Mouse (Mus musculus): Measurements from ENCODE around the gene Dock3. TPM values are rescaled to one million over a fixed set of nuclear protein-coding genes. Genes with fewer than 3 reads are reported as not detected.

Gene Dock3
- polyA plus RNA-seq, 1 experiment from 2014 or later, result 0.45 TPM

- ATAC-seq (ENCODE audit: insufficient read depth, low FRiP score), result no peak
- no peaks in the 10 kb centered on the region for H3K36me3 ChIP-seq (ENCODE audit: control insufficient read depth, insufficient read depth, low read length)
- no peaks in the 10 kb centered on the region for H3K4me1 ChIP-seq (ENCODE audit: control insufficient read depth, insufficient read depth, low read length)
- no peak overlapping the region for H3K9ac ChIP-seq (ENCODE audit: low read length)
- no peaks in the 10 kb centered on the region for H3K27me3 ChIP-seq (ENCODE audit: control insufficient read depth, insufficient read depth, low read length)
- H3K4me2 ChIP-seq (ENCODE audit: low read depth, low read length), result no peak overlapping the region
- no peak overlapping the region for H3K4me3 ChIP-seq (replicated peaks; ENCODE audit: low read length)
- H3K9me3 ChIP-seq (replicated peaks; ENCODE audit: control insufficient read depth, low read length), result no peaks in the 10 kb centered on the region
- H3K27ac ChIP-seq (ENCODE audit: low read length), result no peak overlapping the region
- WGBS, result 72% methylated on average over 6 of the region's 6 CpGs
These were observed 30.1 kb upstream of the Dock3 start for GRCm38 (mm10) chr9:107261792-107262191.

- Histone ChIP-seq H3K4me3 (replicated peaks; ENCODE audit: low read length) (no peak overlapping the region), H3K36me3 (ENCODE audit: control insufficient read depth, insufficient read depth, low read length) (no peaks in the 10 kb centered on the region), H3K4me1 (ENCODE audit: control insufficient read depth, insufficient read depth, low read length) (no peaks in the 10 kb centered on the region), H3K27me3 (ENCODE audit: control insufficient read depth, insufficient read depth, low read length) (no peaks in the 10 kb centered on the region), H3K9me3 (replicated peaks; ENCODE audit: control insufficient read depth, low read length) (no peaks in the 10 kb centered on the region), H3K4me2 (ENCODE audit: low read depth, low read length) (no peak overlapping the region), H3K27ac (ENCODE audit: low read length) (no peak overlapping the region), H3K9ac (ENCODE audit: low read length) (no peak overlapping the region)
- ATAC-seq (ENCODE audit: insufficient read depth, low FRiP score), result no peak
- WGBS, result 44% methylated on average over 8 of the region's 8 CpGs
These were observed 29.1 kb upstream of the Dock3 start for GRCm38 (mm10) chr9:107260836-107261235.

GRCm38 (mm10) chr9:107260429-107260828, 28.7 kb upstream of the Dock3 start:
- Histone ChIP-seq H3K4me1 (ENCODE audit: control insufficient read depth, insufficient read depth, low read length) (no peaks in the 10 kb centered on the region), H3K36me3 (ENCODE audit: control insufficient read depth, insufficient read depth, low read length) (no peaks in the 10 kb centered on the region), H3K9me3 (replicated peaks; ENCODE audit: control insufficient read depth, low read length) (no peaks in the 10 kb centered on the region), H3K27ac (ENCODE audit: low read length) (no peak overlapping the region), H3K4me3 (replicated peaks; ENCODE audit: low read length) (no peak overlapping the region), H3K27me3 (ENCODE audit: control insufficient read depth, insufficient read depth, low read length) (no peaks in the 10 kb centered on the region), H3K9ac (ENCODE audit: low read length) (no peak overlapping the region), H3K4me2 (ENCODE audit: low read depth, low read length) (no peak overlapping the region)
- no peak for ATAC-seq (ENCODE audit: insufficient read depth, low FRiP score)
- WGBS, result 68% methylated on average over 2 of the region's 2 CpGs

- H3K36me3 ChIP-seq (ENCODE audit: control insufficient read depth, insufficient read depth, low read length), result no peaks in the 10 kb centered on the region
- no peak overlapping the region for H3K9ac ChIP-seq (ENCODE audit: low read length)
- no peak overlapping the region for H3K27ac ChIP-seq (ENCODE audit: low read length)
- no peak overlapping the region for H3K4me3 ChIP-seq (replicated peaks; ENCODE audit: low read length)
- H3K27me3 ChIP-seq (ENCODE audit: control insufficient read depth, insufficient read depth, low read length), result no peaks in the 10 kb centered on the region
- ATAC-seq (ENCODE audit: insufficient read depth, low FRiP score), result no peak
- no peaks in the 10 kb centered on the region for H3K9me3 ChIP-seq (replicated peaks; ENCODE audit: control insufficient read depth, low read length)
- H3K4me2 ChIP-seq (ENCODE audit: low read depth, low read length), result no peak overlapping the region
- 51% methylated on average over 6 of the region's 6 CpGs for whole genome bisulfite sequencing
- no peaks in the 10 kb centered on the region for H3K4me1 ChIP-seq (ENCODE audit: control insufficient read depth, insufficient read depth, low read length)
These were observed 27.9 kb upstream of the Dock3 start for GRCm38 (mm10) chr9:107259571-107259970.

GRCm38 (mm10) chr9:107255596-107255995, 23.9 kb upstream of the Dock3 start:
- no peak overlapping the region for H3K9ac ChIP-seq (ENCODE audit: low read length)
- no peak overlapping the region for H3K4me2 ChIP-seq (ENCODE audit: low read depth, low read length)
- WGBS, result 63% methylated on average over 3 of the region's 3 CpGs
- ATAC-seq (ENCODE audit: insufficient read depth, low FRiP score), result no peak
- no peaks in the 10 kb centered on the region for H3K27me3 ChIP-seq (ENCODE audit: control insufficient read depth, insufficient read depth, low read length)
- H3K27ac ChIP-seq (ENCODE audit: low read length), result no peak overlapping the region
- H3K9me3 ChIP-seq (replicated peaks; ENCODE audit: control insufficient read depth, low read length), result no peaks in the 10 kb centered on the region
- H3K36me3 ChIP-seq (ENCODE audit: control insufficient read depth, insufficient read depth, low read length), result no peaks in the 10 kb centered on the region
- no peaks in the 10 kb centered on the region for H3K4me1 ChIP-seq (ENCODE audit: control insufficient read depth, insufficient read depth, low read length)
- H3K4me3 ChIP-seq (replicated peaks; ENCODE audit: low read length), result no peak overlapping the region

GRCm38 (mm10) chr9:107254925-107255324, 23.2 kb upstream of the Dock3 start:
- no peak overlapping the region for H3K4me3 ChIP-seq (replicated peaks; ENCODE audit: low read length)
- H3K9me3 ChIP-seq (replicated peaks; ENCODE audit: control insufficient read depth, low read length), result no peaks in the 10 kb centered on the region
- ATAC-seq (ENCODE audit: insufficient read depth, low FRiP score), result no peak
- H3K4me2 ChIP-seq (ENCODE audit: low read depth, low read length), result no peak overlapping the region
- no peak overlapping the region for H3K9ac ChIP-seq (ENCODE audit: low read length)
- no peaks in the 10 kb centered on the region for H3K36me3 ChIP-seq (ENCODE audit: control insufficient read depth, insufficient read depth, low read length)
- no peak overlapping the region for H3K27ac ChIP-seq (ENCODE audit: low read length)
- H3K4me1 ChIP-seq (ENCODE audit: control insufficient read depth, insufficient read depth, low read length), result no peaks in the 10 kb centered on the region
- H3K27me3 ChIP-seq (ENCODE audit: control insufficient read depth, insufficient read depth, low read length), result no peaks in the 10 kb centered on the region
- WGBS, result 85% methylated on average over 3 of the region's 3 CpGs

- H3K9me3 ChIP-seq (replicated peaks; ENCODE audit: control insufficient read depth, low read length), result no peaks in the 10 kb centered on the region
- H3K27me3 ChIP-seq (ENCODE audit: control insufficient read depth, insufficient read depth, low read length), result no peaks in the 10 kb centered on the region
- no peaks in the 10 kb centered on the region for H3K36me3 ChIP-seq (ENCODE audit: control insufficient read depth, insufficient read depth, low read length)
- 70% methylated on average over 12 of the region's 12 CpGs for WGBS
- no peak overlapping the region for H3K4me2 ChIP-seq (ENCODE audit: low read depth, low read length)
- ATAC-seq (ENCODE audit: insufficient read depth, low FRiP score), result peak; percentile 31; the same call in 1 of the 2 replicates
- no peak overlapping the region for H3K4me3 ChIP-seq (replicated peaks; ENCODE audit: low read length)
- no peaks in the 10 kb centered on the region for H3K4me1 ChIP-seq (ENCODE audit: control insufficient read depth, insufficient read depth, low read length)
- no peak overlapping the region for H3K9ac ChIP-seq (ENCODE audit: low read length)
- H3K27ac ChIP-seq (ENCODE audit: low read length), result no peak overlapping the region
These were observed 22.8 kb upstream of the Dock3 start for GRCm38 (mm10) chr9:107254476-107254875.

- ATAC-seq (ENCODE audit: insufficient read depth, low FRiP score), result no peak
- 22% methylated on average over 5 of the region's 5 CpGs for WGBS
- H3K27ac ChIP-seq (ENCODE audit: low read length), result no peak overlapping the region
- no peaks in the 10 kb centered on the region for H3K27me3 ChIP-seq (ENCODE audit: control insufficient read depth, insufficient read depth, low read length)
- no peaks in the 10 kb centered on the region for H3K9me3 ChIP-seq (replicated peaks; ENCODE audit: control insufficient read depth, low read length)
- H3K4me1 ChIP-seq (ENCODE audit: control insufficient read depth, insufficient read depth, low read length), result no peaks in the 10 kb centered on the region
- H3K4me2 ChIP-seq (ENCODE audit: low read depth, low read length), result no peak overlapping the region
- no peak overlapping the region for H3K4me3 ChIP-seq (replicated peaks; ENCODE audit: low read length)
- no peaks in the 10 kb centered on the region for H3K36me3 ChIP-seq (ENCODE audit: control insufficient read depth, insufficient read depth, low read length)
- H3K9ac ChIP-seq (ENCODE audit: low read length), result no peak overlapping the region
These were observed 20.5 kb upstream of the Dock3 start for GRCm38 (mm10) chr9:107252164-107252563.

GRCm38 (mm10) chr9:107250416-107251337, 19.0 kb upstream of the Dock3 start:
- Histone ChIP-seq H3K4me2 (ENCODE audit: low read depth, low read length) (no peak overlapping the region), H3K27me3 (ENCODE audit: control insufficient read depth, insufficient read depth, low read length) (no peaks in the 10 kb centered on the region), H3K4me1 (ENCODE audit: control insufficient read depth, insufficient read depth, low read length) (no peaks in the 10 kb centered on the region), H3K9me3 (replicated peaks; ENCODE audit: control insufficient read depth, low read length) (no peaks in the 10 kb centered on the region), H3K27ac (ENCODE audit: low read length) (no peak overlapping the region), H3K4me3 (replicated peaks; ENCODE audit: low read length) (no peak overlapping the region), H3K36me3 (ENCODE audit: control insufficient read depth, insufficient read depth, low read length) (no peaks in the 10 kb centered on the region), H3K9ac (ENCODE audit: low read length) (no peak overlapping the region)
- 77% methylated on average over 14 of the region's 14 CpGs for WGBS
- ATAC-seq (ENCODE audit: insufficient read depth, low FRiP score), result no peak
